Mouse (Mus musculus) liver (tissue): ENCODE data around the gene Cd3d.
"Not testable (repeated sequence)": the region's sequence is repeated elsewhere in the genome, so short reads cannot be mapped to it uniquely, and the experiment has no call there.

Experiments used
- DNase-seq: peaks from one replicate; pipeline ENCODE4 v3.0.0-alpha.2; 2020; ENCODE audit warnings: mixed read lengths

Gene Cd3d

GRCm38 (mm10) chr9:44981676-44982075, at the start of gene Cd3d:
Gene Cd3d, plus strand, starts transcription at chr9:44981786.
- no peak for DNase-seq

GRCm38 (mm10) chr9:44941756-44942155, 39.8 kb upstream of the Cd3d start:
- DNase-seq: no peak

- DNase-seq: no peak
Observed at GRCm38 (mm10) chr9:44942421-44942820, 39.2 kb upstream of the Cd3d start.

- DNase-seq: no peak
Observed at GRCm38 (mm10) chr9:44946185-44946695, 35.3 kb upstream of the Cd3d start.

- DNase-seq: no peak
Observed at GRCm38 (mm10) chr9:44947836-44948235, 33.8 kb upstream of the Cd3d start.

- DNase-seq: no peak
Observed at GRCm38 (mm10) chr9:44954432-44954831, 27.2 kb upstream of the Cd3d start.

- peak; percentile 98 for DNase-seq
Observed at GRCm38 (mm10) chr9:44965126-44965832, 16.3 kb upstream of the Cd3d start, which contains the start of gene Ube4a. Gene Ube4a, minus strand, starts transcription at chr9:44965600.

- no peak for DNase-seq
Observed at GRCm38 (mm10) chr9:44965833-44966466, 15.6 kb upstream of the Cd3d start.

- DNase-seq: peak; percentile 74
Observed at GRCm38 (mm10) chr9:44966815-44967242, 14.8 kb upstream of the Cd3d start.

GRCm38 (mm10) chr9:44967763-44968162, 13.8 kb upstream of the Cd3d start:
- DNase-seq: not testable (repeated sequence)

- no peak for DNase-seq
Observed at GRCm38 (mm10) chr9:44969450-44969849, 12.1 kb upstream of the Cd3d start.

GRCm38 (mm10) chr9:44977813-44978212, 3.8 kb upstream of the Cd3d start:
- DNase-seq: no peak

GRCm38 (mm10) chr9:44979806-44980205, 1.8 kb upstream of the Cd3d start:
- no peak for DNase-seq

- peak; percentile 43 for DNase-seq
Observed at GRCm38 (mm10) chr9:44980242-44980641, 1.3 kb upstream of the Cd3d start, which contains the start of gene Cd3g. Gene Cd3g, minus strand, starts transcription at chr9:44980431.

- no peak for DNase-seq
Observed at GRCm38 (mm10) chr9:44981104-44981503, 482 bp upstream of the Cd3d start.

GRCm38 (mm10) chr9:44982081-44982480, 495 bp downstream of the Cd3d start:
- DNase-seq: no peak

GRCm38 (mm10) chr9:44982531-44982930, 945 bp downstream of the Cd3d start:
- no peak for DNase-seq

GRCm38 (mm10) chr9:44983001-44983400, 1.4 kb downstream of the Cd3d start:
- DNase-seq: no peak

GRCm38 (mm10) chr9:44985721-44986161, 4.2 kb downstream of the Cd3d start:
- no peak for DNase-seq

- peak; percentile 51 for DNase-seq
Observed at GRCm38 (mm10) chr9:44986242-44986781, 4.7 kb downstream of the Cd3d start.

- no peak for DNase-seq
Observed at GRCm38 (mm10) chr9:44986976-44987375, 5.4 kb downstream of the Cd3d start.

GRCm38 (mm10) chr9:44991821-44992220, 10.2 kb downstream of the Cd3d start:
- DNase-seq: no peak

GRCm38 (mm10) chr9:44992271-44992670, 10.7 kb downstream of the Cd3d start:
- no peak for DNase-seq

GRCm38 (mm10) chr9:44993268-44993667, 11.7 kb downstream of the Cd3d start:
- DNase-seq: no peak
